Mouse (Mus musculus): ENCODE measurements around the gene Yeats2.

DNA sequence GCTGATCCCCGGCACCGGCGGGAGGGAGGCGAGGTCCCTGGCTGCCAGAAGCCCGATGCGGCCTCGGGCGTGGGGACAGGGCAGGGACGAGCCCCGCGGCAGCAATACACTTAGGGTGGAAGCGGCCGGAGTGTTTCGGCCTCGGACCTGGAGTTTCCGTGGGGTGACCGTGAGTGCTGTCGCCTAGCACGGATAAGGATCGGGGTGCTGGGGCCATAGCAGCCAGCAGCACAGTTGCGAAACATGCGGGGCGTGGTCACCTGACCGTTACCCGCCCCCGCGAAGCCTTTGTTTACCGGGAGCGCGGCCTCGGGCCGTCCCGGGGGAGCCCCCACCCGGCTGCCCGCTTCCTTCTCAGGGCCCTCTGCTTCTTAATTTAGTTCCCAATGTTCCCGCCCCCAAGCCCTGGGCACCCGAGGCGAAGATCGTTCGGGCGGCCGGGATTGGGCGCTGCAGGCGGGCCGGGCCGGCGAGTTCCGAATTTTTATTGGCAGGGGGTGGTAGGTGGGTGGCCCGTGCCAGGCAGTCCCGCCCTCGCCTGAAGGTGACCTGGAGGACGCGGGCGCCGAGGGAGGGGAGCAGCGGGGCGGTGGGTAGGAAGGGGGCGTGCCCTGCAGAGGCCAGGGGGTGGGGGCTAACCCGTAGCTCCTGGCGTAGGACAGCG, 43.0 kb upstream of the Yeats2 start:
- TF ChIP-seq CTCF (conservative IDR thresholded peaks at IDR 0.05; ENCODE audit: low read length): no peak
- TF ChIP-seq NANOG (IDR thresholded peaks at IDR 0.05; ENCODE audit: borderline replicate concordance, low read length): no peak
- no peak for TF ChIP-seq POU5F1 (IDR thresholded peaks at IDR 0.05; ENCODE audit: borderline replicate concordance, low read length)

Data from E14TG2a.4 (cell line).